Mouse (Mus musculus) myocyte (in vitro differentiated cells): Measurements from ENCODE around the gene Rhd. TPM values are rescaled to one million over a fixed set of nuclear protein-coding genes. Genes with fewer than 3 reads are reported as not detected.

Source experiments
- H3K27me3 ChIP-seq: one replicate; pipeline ENCODE4 v1.6.1; 2011; ENCODE audit not compliant: control insufficient read depth, insufficient read depth, insufficient read length
- H3K36me3 ChIP-seq: one replicate; pipeline ENCODE4 v1.6.1; 2011; ENCODE audit not compliant: control insufficient read depth, insufficient read depth
- H3K4me2 ChIP-seq: one replicate; pipeline ENCODE4 v1.6.1; 2011; ENCODE audit warnings: low read depth, control low read depth
- H3K4me3 ChIP-seq: one replicate; pipeline ENCODE4 v1.5.1; 2011; ENCODE audit warnings: mild to moderate bottlenecking, control low read depth, moderate library complexity
- H3K79me2 ChIP-seq: one replicate; pipeline ENCODE4 v1.6.1; 2011; ENCODE audit not compliant: control insufficient read depth, insufficient read depth
- H3ac ChIP-seq: one replicate; pipeline ENCODE4 v1.6.1; 2011; ENCODE audit not compliant: control insufficient read depth, insufficient read length
- CEBPB ChIP-seq: IDR thresholded peaks from 2 replicates; pipeline ENCODE4 v1.6.1; 2011; ENCODE audit warnings: mild to moderate bottlenecking, moderate library complexity; ENCODE audit not compliant: poor library complexity, insufficient read depth, severe bottlenecking
- E2F4 ChIP-seq: IDR thresholded peaks from one replicate; pipeline ENCODE4 v1.6.1; 2011; ENCODE audit warnings: mild to moderate bottlenecking, control low read depth, moderate library complexity; ENCODE audit not compliant: insufficient read depth
- MAX ChIP-seq: IDR thresholded peaks from one replicate; pipeline ENCODE4 v1.6.1; 2011; ENCODE audit warnings: low read depth, mild to moderate bottlenecking, control low read depth
- MYOD1 ChIP-seq, 3 experiments: IDR thresholded peaks; one replicate each; pipeline ENCODE4 v1.6.1; 2011; ENCODE audit warnings: control low read depth in 2 of 3, low read depth in 2 of 3, mild to moderate bottlenecking in 2 of 3, moderate library complexity in 1 of 3; ENCODE audit not compliant: insufficient read length in 2 of 3, control insufficient read depth in 1 of 3
- MYOG ChIP-seq, 3 experiments: IDR thresholded peaks; one replicate each; pipeline ENCODE4 v1.6.1; 2011; ENCODE audit warnings: control low read depth in 2 of 3, low read depth in 2 of 3, mild to moderate bottlenecking in 2 of 3; ENCODE audit not compliant: insufficient read length in 2 of 3, control insufficient read depth in 1 of 3, insufficient read depth in 1 of 3
- POLR2A ChIP-seq: IDR thresholded peaks from one replicate; pipeline ENCODE4 v1.6.1; 2011; ENCODE audit warnings: low read depth, mild to moderate bottlenecking, control low read depth, moderate library complexity; ENCODE audit not compliant: insufficient read length
- POLR2AphosphoS2 ChIP-seq: IDR thresholded peaks from one replicate; pipeline ENCODE4 v1.6.1; 2011; ENCODE audit warnings: low read depth, control low read depth; ENCODE audit not compliant: insufficient read length
- REST ChIP-seq: IDR thresholded peaks from one replicate; pipeline ENCODE4 v1.6.1; 2011; ENCODE audit warnings: mild to moderate bottlenecking, control low read depth, moderate library complexity; ENCODE audit not compliant: insufficient read depth, insufficient read length
- SRF ChIP-seq: IDR thresholded peaks from one replicate; pipeline ENCODE4 v1.6.1; 2011; ENCODE audit warnings: low read depth; ENCODE audit not compliant: control insufficient read depth, insufficient read length
- TCF12 ChIP-seq: IDR thresholded peaks from one replicate; pipeline ENCODE4 v1.6.1; 2011; ENCODE audit warnings: mild to moderate bottlenecking, control low read depth; ENCODE audit not compliant: poor library complexity, insufficient read depth, severe bottlenecking
- TCF3 ChIP-seq: IDR thresholded peaks from one replicate; pipeline ENCODE4 v1.6.1; 2011; ENCODE audit warnings: low read depth, control low read depth; ENCODE audit not compliant: insufficient read length
- USF1 ChIP-seq: IDR thresholded peaks from one replicate; pipeline ENCODE4 v1.6.1; 2011; ENCODE audit warnings: low read depth, mild to moderate bottlenecking, control low read depth, moderate library complexity
- polyA plus RNA-seq: library from polyadenylated mRNA; unstranded; fragments of >200 nt; fragmentation: generic; extraction: Trizol; gene quantifications from one replicate; pipeline ENCODE4 v1.2.1, GENCODE M21; 2012; ENCODE audit warnings: missing spikeins

The Rhd gene
- polyA plus RNA-seq, 1 experiment, result 0.98 TPM

DNA sequence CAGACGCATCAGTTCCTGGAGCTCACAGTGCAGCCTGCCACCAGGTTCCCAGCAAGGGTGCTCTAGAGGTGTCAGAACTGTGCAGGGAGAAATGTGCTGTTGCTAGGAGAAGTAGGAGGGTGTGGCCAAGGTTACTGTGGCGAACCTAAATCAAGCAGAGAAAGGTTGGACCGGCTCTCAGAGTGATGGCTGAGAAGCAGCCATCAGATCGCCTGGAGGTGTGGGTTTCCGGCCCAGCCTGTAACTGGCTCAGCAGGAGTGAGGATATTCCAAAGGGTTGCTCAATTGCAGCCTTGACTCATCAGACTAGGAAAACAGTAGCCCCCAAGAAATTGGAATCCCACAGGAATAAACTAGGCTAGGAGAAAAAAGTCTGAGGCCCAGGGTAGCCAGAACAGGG lies 7.8 kb upstream of the Rhd start:
- Histone ChIP-seq H3ac (no peak overlapping the region), H3K27me3 (peaks cover 3% of the 10 kb centered on the region), H3K4me3 (no peak overlapping the region), H3K79me2 (peaks cover 10% of the 10 kb centered on the region), H3K4me2 (no peak overlapping the region), H3K36me3 (no peaks in the 10 kb centered on the region)
- TF ChIP-seq CEBPB (no peak), TCF12 (no peak), USF1 (no peak), MAX (no peak), TCF3 (no peak), E2F4 (no peak), SRF (no peak), REST (no peak), MYOD1 (IDR thresholded peaks at IDR 0.05; ENCODE audit: control insufficient read depth in 1 of 3, insufficient read length in 2 of 3, low read depth in 2 of 3) (no peak), POLR2AphosphoS2 (no peak)

DNA sequence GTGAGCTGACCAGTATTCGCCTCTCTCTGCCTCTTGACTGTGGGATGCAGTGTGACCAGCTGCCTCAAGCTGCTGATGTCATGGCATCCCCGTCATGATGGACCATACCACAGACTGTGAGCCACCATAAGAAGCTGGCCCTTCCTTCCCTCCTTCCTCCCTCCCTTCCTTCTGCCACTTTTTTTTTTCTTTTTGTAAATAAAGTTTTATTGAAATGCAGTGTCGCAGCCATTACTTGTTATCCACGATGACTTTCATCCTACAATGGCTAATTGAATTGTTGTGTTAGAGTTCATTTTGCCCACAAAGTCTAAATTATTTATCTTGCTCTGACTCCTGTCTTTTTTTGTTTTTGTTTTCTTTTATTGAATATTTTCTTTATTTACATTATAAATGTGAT lies 5.8 kb upstream of the Rhd start:
- no peak for TF ChIP-seq TCF3
- no peak for TF ChIP-seq REST
- TF ChIP-seq TCF12, result no peak
- no peak for TF ChIP-seq MAX
- no peak for TF ChIP-seq SRF
- TF ChIP-seq POLR2AphosphoS2, result no peak
- no peak for TF ChIP-seq POLR2A
- no peak for TF ChIP-seq E2F4
- H3K27me3 ChIP-seq, result peaks cover 3% of the 10 kb centered on the region
- H3K79me2 ChIP-seq, result no peaks in the 10 kb centered on the region
- no peak overlapping the region for H3K4me2 ChIP-seq
- no peak overlapping the region for H3K4me3 ChIP-seq
- no peaks in the 10 kb centered on the region for H3K36me3 ChIP-seq
- no peak overlapping the region for H3ac ChIP-seq

DNA sequence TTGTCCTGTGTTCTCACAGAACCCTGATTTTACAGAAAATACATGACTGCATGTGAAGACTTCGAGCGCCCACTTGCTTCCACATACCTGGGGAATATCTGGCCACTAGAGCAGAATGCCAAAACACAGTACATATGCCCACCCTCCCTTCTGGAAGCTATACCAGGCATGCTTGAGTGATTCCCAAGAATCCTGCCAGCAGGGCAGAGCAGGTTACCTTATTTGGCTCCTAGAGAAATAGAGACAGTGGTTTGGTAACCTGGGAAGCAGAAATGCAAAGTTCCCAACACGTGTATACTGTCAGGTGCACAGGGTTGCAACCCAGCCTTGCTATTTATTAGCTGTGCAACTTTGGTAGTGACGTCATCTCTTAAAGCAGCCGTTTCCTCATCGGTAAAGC lies 2.5 kb upstream of the Rhd start:
- Histone ChIP-seq H3K36me3 (no peaks in the 10 kb centered on the region), H3ac (no peak overlapping the region), H3K27me3 (peaks cover 18% of the 10 kb centered on the region), H3K79me2 (no peaks in the 10 kb centered on the region), H3K4me2 (no peak overlapping the region), H3K4me3 (no peak overlapping the region)
- TF ChIP-seq POLR2AphosphoS2 (no peak), MYOG (IDR thresholded peaks at IDR 0.05; ENCODE audit: control insufficient read depth in 1 of 3, insufficient read depth in 1 of 3, insufficient read length in 2 of 3, low read depth in 2 of 3) (no peak)

DNA sequence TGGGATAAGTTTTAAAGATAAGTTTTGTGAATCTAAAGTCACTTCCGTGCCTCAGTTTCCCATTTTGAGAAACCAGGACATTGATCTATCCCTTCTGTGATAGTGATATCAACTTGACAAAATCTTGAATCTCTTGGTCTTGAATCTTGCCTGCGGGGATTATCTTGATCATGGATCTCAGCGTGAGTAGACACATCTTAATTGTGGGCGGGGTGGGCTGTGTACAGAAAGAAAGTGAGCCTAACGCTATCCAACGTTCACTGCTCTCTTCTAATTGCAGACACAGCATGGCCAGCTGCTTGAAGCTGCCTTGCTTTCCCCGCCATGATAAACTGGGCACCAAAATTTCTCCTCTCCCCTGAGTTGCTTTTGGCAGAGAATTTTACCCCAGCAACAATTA lies 1.3 kb upstream of the Rhd start:
- no peak overlapping the region for H3K4me2 ChIP-seq
- H3K36me3 ChIP-seq, result no peaks in the 10 kb centered on the region
- H3K27me3 ChIP-seq, result peaks cover 18% of the 10 kb centered on the region
- H3K4me3 ChIP-seq, result no peak overlapping the region
- TF ChIP-seq POLR2AphosphoS2, result no peak
- TF ChIP-seq SRF, result no peak
- TF ChIP-seq MAX, result no peak
- H3K79me2 ChIP-seq, result no peaks in the 10 kb centered on the region
- no peak overlapping the region for H3ac ChIP-seq

DNA sequence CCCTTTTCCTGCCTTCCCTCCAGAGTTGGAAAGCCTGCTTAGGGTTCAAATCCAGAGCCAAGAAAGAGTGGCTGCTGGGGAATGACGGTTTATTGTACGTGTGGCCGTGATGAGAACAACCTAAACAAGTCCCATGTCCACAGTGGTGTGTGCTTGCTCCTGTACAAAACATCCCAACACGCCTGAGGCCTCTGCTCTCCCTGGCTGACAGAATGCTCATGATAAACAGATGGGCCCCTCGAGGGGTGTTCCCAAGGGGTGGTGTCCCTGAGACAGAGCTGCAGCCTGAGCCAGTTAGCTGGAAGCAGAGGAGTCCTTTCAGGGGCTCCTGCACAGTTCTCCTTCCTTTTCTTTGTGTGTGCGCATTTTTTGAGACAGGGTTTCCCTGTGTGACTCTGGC lies 1.0 kb downstream of the Rhd start:
- Histone ChIP-seq H3K4me3 (no peak overlapping the region), H3K79me2 (no peaks in the 10 kb centered on the region), H3K27me3 (peaks cover 23% of the 10 kb centered on the region), H3K36me3 (no peaks in the 10 kb centered on the region), H3K4me2 (no peak overlapping the region), H3ac (no peak overlapping the region)
- TF ChIP-seq REST, result no peak
- no peak for TF ChIP-seq E2F4
- TF ChIP-seq MYOG (IDR thresholded peaks at IDR 0.05; ENCODE audit: control insufficient read depth in 1 of 3, insufficient read depth in 1 of 3, insufficient read length in 2 of 3, low read depth in 2 of 3), result no peak
- TF ChIP-seq SRF, result no peak
- TF ChIP-seq POLR2A, result no peak
- TF ChIP-seq MAX, result no peak
- TF ChIP-seq TCF12, result no peak
- TF ChIP-seq USF1, result no peak
- no peak for TF ChIP-seq CEBPB
- no peak for TF ChIP-seq MYOD1 (IDR thresholded peaks at IDR 0.05; ENCODE audit: control insufficient read depth in 1 of 3, insufficient read length in 2 of 3, low read depth in 2 of 3)
- TF ChIP-seq TCF3, result no peak
- no peak for TF ChIP-seq POLR2AphosphoS2
